Mouse (Mus musculus): Measurements from ENCODE around the gene Gtf2h3. TPM values are rescaled to one million over a fixed set of nuclear protein-coding genes. Genes with fewer than 3 reads are reported as not detected.

Gtf2h3 gene
- polyA plus RNA-seq, 1 experiment from 2014 or later, result 54.4 TPM

GRCm38 (mm10) chr5:124637836-124638235 is 58.9 kb downstream of the Gtf2h3 start:
- no peak for ATAC-seq (ENCODE audit: low read depth)
- Histone ChIP-seq H3K4me3 (ENCODE audit: low read length) (no peak overlapping the region), H3K9ac (ENCODE audit: low read length) (no peak overlapping the region), H3K4me1 (replicated peaks; ENCODE audit: control insufficient read depth, insufficient read depth, low read length) (no peaks in the 10 kb centered on the region), H3K4me2 (ENCODE audit: low read depth, low read length) (no peak overlapping the region), H3K9me3 (ENCODE audit: control insufficient read depth, low read length) (no peaks in the 10 kb centered on the region), H3K36me3 (ENCODE audit: control insufficient read depth, insufficient read depth, low read length) (peaks cover 60% of the 10 kb centered on the region), H3K27ac (ENCODE audit: low read length) (no peak overlapping the region), H3K27me3 (ENCODE audit: control insufficient read depth, insufficient read depth, low read depth, low read length) (no peaks in the 10 kb centered on the region)
- 94% methylated on average over 13 of the region's 13 CpGs for WGBS

Other genes with a start within 250 kb of the Gtf2h3 start
- 23.9 and 26.1 TPM in 2 replicates for gene Cdk2ap1, start 216.1 kb upstream of the Gtf2h3 start, polyA plus RNA-seq (2015; fragmentation: Nextera tagmentation; extraction: Ambion mirVana)
- gene Sbno1, start 153.1 kb upstream of the Gtf2h3 start, polyA plus RNA-seq (2015; fragmentation: Nextera tagmentation; extraction: Ambion mirVana), result 80.8 and 81.2 TPM in 2 replicates
- 31.3 and 32.2 TPM in 2 replicates for gene Kmt5a, start 139.2 kb upstream of the Gtf2h3 start, polyA plus RNA-seq (2015; fragmentation: Nextera tagmentation; extraction: Ambion mirVana)
- gene Rilpl2, start 100.8 kb upstream of the Gtf2h3 start, polyA plus RNA-seq (2015; fragmentation: Nextera tagmentation; extraction: Ambion mirVana), result 29.4 and 32.7 TPM in 2 replicates
- 23.0 and 25.6 TPM in 2 replicates for gene Snrnp35, start 96.0 kb upstream of the Gtf2h3 start, polyA plus RNA-seq (2015; fragmentation: Nextera tagmentation; extraction: Ambion mirVana)
- 17.1 and 18.6 TPM in 2 replicates for gene Rilpl1, start 47.7 kb upstream of the Gtf2h3 start, polyA plus RNA-seq (2015; fragmentation: Nextera tagmentation; extraction: Ambion mirVana)
- 599 and 611 TPM in 2 replicates for gene Tmed2, start 38.4 kb upstream of the Gtf2h3 start, polyA plus RNA-seq (2015; fragmentation: Nextera tagmentation; extraction: Ambion mirVana)
- gene Ddx55, start 26.3 kb upstream of the Gtf2h3 start, polyA plus RNA-seq (2015; fragmentation: Nextera tagmentation; extraction: Ambion mirVana), result 11.2 and 12.0 TPM in 2 replicates
- gene Eif2b1, start within 50 bp of the Gtf2h3 start, polyA plus RNA-seq (2015; fragmentation: Nextera tagmentation; extraction: Ambion mirVana), result 68.8 and 71.1 TPM in 2 replicates
- 34.8 and 39.5 TPM in 2 replicates for gene Atp6v0a2, start 49.4 kb downstream of the Gtf2h3 start, polyA plus RNA-seq (2015; fragmentation: Nextera tagmentation; extraction: Ambion mirVana)
- gene Dnah10, start 145.9 kb downstream of the Gtf2h3 start, polyA plus RNA-seq (2015; fragmentation: Nextera tagmentation; extraction: Ambion mirVana), result 0.83 and 1.1 TPM in 2 replicates